In genomic region chr10:43982470-43982869, GRCm38 (mm10) we compare ENCODE assay signal across 15 mouse cellular contexts.
"Had no signal": no experiment of that assay in that cellular context is flagged by ENCODE, and none has a peak within 500 bp of the region (broad histone marks: within the 10 kb centered on the region; RNA-seq: fewer than 3 reads in every experiment).

No protein-coding gene starts in this region.

- H3K4me3 ChIP-seq: neural tube, embryonic 13.5 days; neural tube, embryonic 15.5 days; stomach, embryonic 15.5 days had no signal

- H3K4me1 ChIP-seq: neural tube, embryonic 13.5 days; neural tube, embryonic 15.5 days; stomach, embryonic 15.5 days had no signal

- H3K36me3 ChIP-seq: neural tube, embryonic 13.5 days; neural tube, embryonic 15.5 days; stomach, embryonic 15.5 days had no signal

- H3K27me3 ChIP-seq: neural tube, embryonic 13.5 days; neural tube, embryonic 15.5 days; stomach, embryonic 15.5 days had no signal

- H3K4me2 ChIP-seq: neural tube, embryonic 13.5 days; neural tube, embryonic 15.5 days; stomach, embryonic 15.5 days had no signal

- H3K27ac ChIP-seq: neural tube, embryonic 13.5 days; neural tube, embryonic 15.5 days; stomach, embryonic 15.5 days had no signal

- H3K9ac ChIP-seq: neural tube, embryonic 13.5 days; neural tube, embryonic 15.5 days; stomach, embryonic 15.5 days had no signal

- H3K9me3 ChIP-seq: neural tube, embryonic 13.5 days; neural tube, embryonic 15.5 days; stomach, embryonic 15.5 days had no signal

- DNase-seq: retina, postnatal 1 day; right cerebral cortex, adult 18-20 months; right cerebral cortex, postnatal 14 days; right cerebral cortex, postnatal 25 days; right cerebral cortex, postnatal 4 days; spleen, adult 18-20 months; thymus, adult 18-20 months; thymus, adult 2 months; thymus, postnatal 14 days; thymus, postnatal 25 days; thymus, postnatal 36 days; thymus, postnatal 4 days had no signal
